Mouse (Mus musculus): ENCODE results near the gene Nck2. TPM values are rescaled to one million over a fixed set of nuclear protein-coding genes. Genes with fewer than 3 reads are reported as not detected.

The Nck2 gene
- polyA plus RNA-seq, 1 experiment from 2014 or later: 45.3 TPM

DNA sequence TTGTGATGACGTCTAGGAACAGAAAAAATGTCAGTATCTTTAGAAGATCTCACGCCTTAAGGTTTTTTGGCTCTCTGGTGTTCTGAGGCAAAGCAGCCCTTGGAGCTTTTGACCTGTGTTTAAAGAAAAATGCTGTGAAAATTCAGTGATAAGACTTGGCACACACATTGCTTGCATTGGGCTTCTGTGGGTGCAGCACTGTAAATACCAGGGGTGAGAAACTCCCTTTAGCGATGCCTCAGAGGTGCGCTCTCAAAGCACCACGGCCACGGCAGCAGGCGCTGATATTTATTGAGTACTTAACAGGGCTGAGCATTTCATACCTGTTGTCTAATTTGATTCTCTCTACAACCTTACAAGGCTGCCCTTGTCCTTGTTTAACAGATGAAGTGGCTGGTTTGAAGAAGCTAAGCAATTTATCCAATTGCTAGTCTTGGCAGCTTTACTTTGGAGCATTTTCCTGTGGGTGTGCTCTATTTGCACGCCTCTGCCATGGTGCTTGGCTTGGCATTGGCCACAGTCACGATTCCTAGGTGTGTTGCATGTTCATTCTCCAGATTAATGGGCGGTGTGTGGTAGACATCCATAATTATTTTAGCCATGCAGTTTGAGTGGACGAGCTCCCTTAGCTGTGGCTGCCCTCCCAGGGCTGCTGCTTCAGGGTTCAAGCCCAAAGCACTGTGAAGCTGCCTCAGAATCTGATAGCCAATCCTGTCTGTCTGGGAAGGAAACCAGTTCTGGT is 19.7 kb downstream of the Nck2 start:
- Histone ChIP-seq H3K4me1 (peaks cover 80% of the 10 kb centered on the region), H3K9ac (no peak overlapping the region), H3K9me3 (no peaks in the 10 kb centered on the region), H3K27ac (no peak overlapping the region), H3K36me3 (peaks cover 12% of the 10 kb centered on the region), H3K4me3 (no peak overlapping the region), H3K27me3 (no peaks in the 10 kb centered on the region), H3K4me2 (replicated peaks) (no peak overlapping the region)
- 73% methylated on average over 11 of the region's 11 CpGs for WGBS
- ATAC-seq (ENCODE audit: low FRiP score, low read depth): no peak

GRCm38 (mm10) chr1:43464976-43465375 is 20.6 kb downstream of the Nck2 start:
- Histone ChIP-seq H3K27me3 (no peaks in the 10 kb centered on the region), H3K9ac (no peak overlapping the region), H3K9me3 (no peaks in the 10 kb centered on the region), H3K36me3 (peaks cover 12% of the 10 kb centered on the region), H3K4me3 (no peak overlapping the region), H3K4me1 (peaks cover 75% of the 10 kb centered on the region), H3K4me2 (replicated peaks) (no peak overlapping the region), H3K27ac (no peak overlapping the region)
- ATAC-seq (ENCODE audit: low FRiP score, low read depth): no peak

DNA sequence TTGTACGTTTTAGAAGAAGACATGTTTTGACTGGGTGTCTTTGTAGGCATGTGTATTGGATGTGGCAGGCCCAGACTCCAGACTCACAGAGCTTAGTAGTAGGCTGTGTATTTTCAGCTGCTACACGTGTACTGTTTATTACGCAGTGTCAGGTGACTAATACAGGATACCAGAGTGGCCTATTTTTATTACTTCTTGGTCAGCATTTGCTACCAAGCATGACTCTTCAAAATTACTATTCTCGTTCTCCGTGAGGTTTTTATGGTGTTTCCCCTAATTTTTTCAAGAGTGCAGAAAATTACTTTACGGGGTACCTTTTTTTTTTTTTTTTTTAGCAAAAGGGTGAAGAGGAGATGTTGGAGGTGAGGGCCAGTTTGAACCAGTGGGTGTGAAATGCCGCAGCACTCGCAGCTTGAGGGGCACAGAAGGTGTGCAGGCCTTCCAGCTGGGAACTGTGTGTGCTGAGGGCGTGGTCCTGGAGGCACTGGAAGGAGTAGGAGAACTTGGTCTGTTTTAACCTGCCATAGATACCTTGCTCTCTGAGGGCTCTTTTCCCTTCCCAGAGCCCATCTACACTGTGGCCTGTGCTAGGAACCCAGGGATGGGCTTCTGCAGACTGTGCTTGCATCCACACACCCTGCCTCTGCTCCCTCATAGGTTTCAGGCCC is 21.7 kb downstream of the Nck2 start:
- peaks cover 77% of the 10 kb centered on the region for H3K4me1 ChIP-seq

GRCm38 (mm10) chr1:43467656-43468055 is 23.3 kb downstream of the Nck2 start:
- Histone ChIP-seq H3K9me3 (no peaks in the 10 kb centered on the region), H3K9ac (no peak overlapping the region), H3K27ac (no peak overlapping the region), H3K27me3 (no peaks in the 10 kb centered on the region), H3K36me3 (no peaks in the 10 kb centered on the region), H3K4me2 (replicated peaks) (no peak overlapping the region), H3K4me1 (peaks cover 87% of the 10 kb centered on the region), H3K4me3 (no peak overlapping the region)
- 89% methylated on average over 8 of the region's 8 CpGs for WGBS
- ATAC-seq (ENCODE audit: low FRiP score, low read depth): no peak

More for the DNA sequence above, 21.7 kb downstream of the Nck2 start:
- ATAC-seq (ENCODE audit: low FRiP score, low read depth): no peak
- WGBS: 43% methylated on average over 9 of the region's 9 CpGs
- Histone ChIP-seq H3K4me3 (no peak overlapping the region), H3K27me3 (no peaks in the 10 kb centered on the region), H3K9me3 (no peaks in the 10 kb centered on the region), H3K27ac (no peak overlapping the region), H3K9ac (no peak overlapping the region), H3K4me2 (replicated peaks) (no peak overlapping the region), H3K36me3 (peaks cover 7% of the 10 kb centered on the region)

DNA sequence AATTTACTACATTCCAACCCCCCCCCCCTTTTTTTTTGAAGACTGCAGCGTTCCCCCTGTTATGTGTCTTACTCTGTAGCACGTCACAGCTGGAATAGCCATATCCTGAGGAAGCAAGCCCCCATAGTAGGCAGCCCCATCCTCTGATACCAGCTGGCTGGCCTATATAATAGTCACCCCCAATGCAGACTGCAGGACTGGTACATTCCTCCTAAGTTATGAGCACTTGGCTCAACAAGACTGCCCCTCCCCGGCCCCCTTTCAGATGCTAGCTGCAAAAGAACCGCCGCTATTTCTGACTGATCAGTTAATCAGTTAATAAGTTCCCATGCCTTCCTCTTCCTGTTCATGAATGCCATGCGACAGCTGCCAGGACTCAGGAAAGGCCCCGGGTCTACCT is 23.8 kb downstream of the Nck2 start:
- no peak for ATAC-seq (ENCODE audit: low FRiP score, low read depth)
- H3K9ac ChIP-seq: no peak overlapping the region
- no peak overlapping the region for H3K4me2 ChIP-seq (replicated peaks)
- no peaks in the 10 kb centered on the region for H3K36me3 ChIP-seq
- H3K9me3 ChIP-seq: no peaks in the 10 kb centered on the region
- no peak overlapping the region for H3K27ac ChIP-seq
- H3K4me3 ChIP-seq: no peak overlapping the region
- 44% methylated on average over 7 of the region's 7 CpGs for WGBS
- H3K4me1 ChIP-seq: peaks cover 84% of the 10 kb centered on the region
- H3K27me3 ChIP-seq: no peaks in the 10 kb centered on the region

DNA sequence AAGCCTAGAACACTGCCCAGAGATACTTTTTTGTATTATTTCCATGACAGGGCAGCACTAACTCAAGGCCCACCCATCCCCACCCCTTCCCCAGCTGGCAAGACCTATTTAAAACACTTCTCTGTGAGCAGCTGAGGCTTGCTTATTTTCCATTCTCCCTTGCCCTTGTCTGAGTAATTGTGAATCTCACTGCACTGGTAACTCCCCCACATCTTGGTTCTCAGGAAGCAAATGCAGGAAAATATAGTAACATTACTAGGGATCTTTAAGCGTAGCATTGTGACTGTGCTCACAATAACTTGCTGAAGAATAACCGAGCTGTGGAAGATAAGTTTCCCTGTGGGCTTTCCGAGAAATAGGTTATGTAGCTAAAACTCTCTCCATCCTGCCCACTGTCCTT is 24.6 kb downstream of the Nck2 start:
- H3K9me3 ChIP-seq: no peaks in the 10 kb centered on the region
- peaks cover 82% of the 10 kb centered on the region for H3K4me1 ChIP-seq
- H3K4me3 ChIP-seq: no peak overlapping the region
- H3K4me2 ChIP-seq (replicated peaks): no peak overlapping the region
- 87% methylated on average over 3 of the region's 3 CpGs for WGBS
- no peak overlapping the region for H3K27ac ChIP-seq
- H3K27me3 ChIP-seq: no peaks in the 10 kb centered on the region
- ATAC-seq (ENCODE audit: low FRiP score, low read depth): no peak
- H3K36me3 ChIP-seq: no peaks in the 10 kb centered on the region
- no peak overlapping the region for H3K9ac ChIP-seq

GRCm38 (mm10) chr1:43470421-43471179 is 26.2 kb downstream of the Nck2 start:
- Histone ChIP-seq H3K4me1 (peaks cover 82% of the 10 kb centered on the region), H3K27ac (no peak overlapping the region), H3K27me3 (no peaks in the 10 kb centered on the region), H3K36me3 (no peaks in the 10 kb centered on the region), H3K9me3 (no peaks in the 10 kb centered on the region), H3K9ac (no peak overlapping the region), H3K4me2 (replicated peaks) (no peak overlapping the region), H3K4me3 (no peak overlapping the region)
- WGBS: 65% methylated on average over 10 of the region's 10 CpGs
- no peak for ATAC-seq (ENCODE audit: low FRiP score, low read depth)

DNA sequence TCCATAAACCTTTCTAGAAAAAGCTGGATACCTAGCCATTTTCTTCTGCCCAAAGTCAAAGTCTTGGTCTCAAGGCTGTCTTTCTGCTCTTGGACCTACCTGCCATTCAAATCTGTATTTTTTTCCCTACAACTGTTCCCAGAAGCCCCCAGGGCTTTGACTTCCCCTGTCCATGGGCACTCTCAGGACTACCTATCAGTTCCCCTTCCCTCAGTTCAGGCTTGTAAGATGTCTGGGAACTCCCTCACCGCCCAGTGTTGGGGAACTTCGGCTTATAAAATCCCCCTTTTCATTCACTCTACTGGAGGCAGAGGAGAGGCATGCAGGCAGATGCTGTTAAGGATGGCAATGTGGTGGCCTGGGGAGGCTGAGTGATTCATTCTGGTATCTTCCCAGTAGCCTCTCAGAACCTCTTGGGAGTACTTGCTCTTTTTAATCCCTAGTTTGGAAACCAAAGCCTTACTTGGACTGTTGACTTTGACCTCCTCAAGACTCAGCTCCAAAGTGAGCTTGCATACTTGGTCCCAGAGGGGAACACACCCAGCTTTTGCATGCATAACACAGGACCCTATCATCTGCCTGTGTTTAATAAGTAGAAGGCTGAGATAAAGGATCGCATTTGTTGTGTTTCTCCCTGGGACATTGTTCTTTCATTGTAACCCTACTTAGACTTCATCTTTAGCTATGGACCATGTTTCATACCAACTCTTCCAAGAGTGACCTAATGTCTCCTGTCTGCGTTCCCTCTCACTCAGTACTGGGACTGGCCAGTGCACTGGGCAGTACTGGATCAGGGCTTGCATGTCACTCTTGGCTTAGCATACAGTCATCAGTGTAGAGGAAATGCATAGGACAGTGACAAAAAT is 27.0 kb downstream of the Nck2 start:
- no peaks in the 10 kb centered on the region for H3K9me3 ChIP-seq
- no peak for ATAC-seq (ENCODE audit: low FRiP score, low read depth)
- H3K4me1 ChIP-seq: peaks cover 74% of the 10 kb centered on the region
- no peak overlapping the region for H3K9ac ChIP-seq
- no peaks in the 10 kb centered on the region for H3K36me3 ChIP-seq
- H3K4me2 ChIP-seq (replicated peaks): no peak overlapping the region
- no peak overlapping the region for H3K27ac ChIP-seq
- H3K27me3 ChIP-seq: no peaks in the 10 kb centered on the region
- WGBS: 82% methylated on average over 4 of the region's 4 CpGs
- H3K4me3 ChIP-seq: no peak overlapping the region

- ATAC-seq (ENCODE audit: low FRiP score, low read depth): no peak
- WGBS: 66% methylated on average over 8 of the region's 8 CpGs
- H3K9me3 ChIP-seq: no peaks in the 10 kb centered on the region
- no peak overlapping the region for H3K4me3 ChIP-seq
- H3K4me1 ChIP-seq: peaks cover 66% of the 10 kb centered on the region
- H3K27me3 ChIP-seq: no peaks in the 10 kb centered on the region
- H3K27ac ChIP-seq: no peak overlapping the region
- H3K9ac ChIP-seq: no peak overlapping the region
- H3K36me3 ChIP-seq: no peaks in the 10 kb centered on the region
- H3K4me2 ChIP-seq (replicated peaks): no peak overlapping the region
These were observed 27.8 kb downstream of the Nck2 start for GRCm38 (mm10) chr1:43472046-43472649.

- H3K9me3 ChIP-seq: no peaks in the 10 kb centered on the region
- H3K4me3 ChIP-seq: no peak overlapping the region
- no peak overlapping the region for H3K27ac ChIP-seq
- H3K36me3 ChIP-seq: no peaks in the 10 kb centered on the region
- no peak for ATAC-seq (ENCODE audit: low FRiP score, low read depth)
- no peak overlapping the region for H3K9ac ChIP-seq
- peaks cover 62% of the 10 kb centered on the region for H3K4me1 ChIP-seq
- no peak overlapping the region for H3K4me2 ChIP-seq (replicated peaks)
- WGBS: 69% methylated on average over 5 of the region's 5 CpGs
- H3K27me3 ChIP-seq: no peaks in the 10 kb centered on the region
These were observed 29.6 kb downstream of the Nck2 start for GRCm38 (mm10) chr1:43473734-43474534.
